Mouse (Mus musculus): Measurements from ENCODE around the gene Art2b. TPM values are rescaled to one million over a fixed set of nuclear protein-coding genes. Genes with fewer than 3 reads are reported as not detected.
"Not testable (repeated sequence)": the region's sequence is repeated elsewhere in the genome, so short reads cannot be mapped to it uniquely, and the experiment has no call there.

Gene Art2b
- total and polyA plus RNA-seq, 3 experiments: not detected

- Histone ChIP-seq H3K4me2 (ENCODE audit: insufficient read depth, low read depth, poor library complexity, severe bottlenecking) (no peak overlapping the region), H3K9me3 (replicated peaks; ENCODE audit: low read length) (no peaks in the 10 kb centered on the region), H3K9ac (ENCODE audit: insufficient read depth, low read depth) (no peak overlapping the region), H3K27ac (ENCODE audit: insufficient read depth, low read depth) (no peak overlapping the region), H3K36me3 (replicated peaks in 1 of 2; ENCODE audit: control insufficient read depth in 1 of 2, insufficient read depth in 1 of 2, low read length in 1 of 2) (no peaks in the 10 kb centered on the region), H3K4me3 (replicated peaks in 1 of 3; ENCODE audit: low read depth in 2 of 3, low read length in 2 of 3, poor library complexity in 1 of 3) (no peak overlapping the region), H3K79me2 (replicated peaks; ENCODE audit: control insufficient read depth, extremely low read depth, insufficient read depth, poor library complexity, severe bottlenecking) (no peaks in the 10 kb centered on the region), H3K4me1 (ENCODE audit: control insufficient read depth in 1 of 2, insufficient read depth in 2 of 2) (no peaks in the 10 kb centered on the region), H3K27me3 (replicated peaks) (peaks cover 34% of the 10 kb centered on the region)
- TF ChIP-seq CHD1 (IDR thresholded peaks at IDR 0.05; ENCODE audit: low read depth, low read length): no peak
- TF ChIP-seq GABPA (IDR thresholded peaks at IDR 0.05; ENCODE audit: insufficient replicate concordance, low read depth, low read length): no peak
- no peak for TF ChIP-seq USF1 (IDR thresholded peaks at IDR 0.05; ENCODE audit: low read depth, low read length)
- no peak for TF ChIP-seq ZKSCAN1 (IDR thresholded peaks at IDR 0.05; ENCODE audit: borderline replicate concordance, low read depth, low read length)
- no peak for TF ChIP-seq MXI1 (IDR thresholded peaks at IDR 0.05; ENCODE audit: low read depth, low read length)
- no peak for TF ChIP-seq SIN3A (IDR thresholded peaks at IDR 0.05; ENCODE audit: low read length)
- TF ChIP-seq HCFC1 (IDR thresholded peaks at IDR 0.05; ENCODE audit: low read depth, low read length): no peak
- TF ChIP-seq SMC3 (IDR thresholded peaks at IDR 0.05; ENCODE audit: low read depth, low read length): no peak
- TF ChIP-seq KAT2A (IDR thresholded peaks at IDR 0.05; ENCODE audit: insufficient replicate concordance, low read length): no peak
- no peak for TF ChIP-seq EP300 (IDR thresholded peaks at IDR 0.05; ENCODE audit: low read length)
- TF ChIP-seq CHD2 (IDR thresholded peaks at IDR 0.05; ENCODE audit: low read length): no peak
- TF ChIP-seq MYC (IDR thresholded peaks at IDR 0.05; ENCODE audit: low read depth, low read length): no peak
- TF ChIP-seq E2F4 (IDR thresholded peaks at IDR 0.05; ENCODE audit: insufficient replicate concordance, low read depth, low read length): no peak
- TF ChIP-seq CTCF (conservative IDR thresholded peaks at IDR 0.05 in 1 of 2, IDR thresholded peaks at IDR 0.05 in 1 of 2; ENCODE audit: low read depth in 2 of 2, low read length in 2 of 2): no peak
- no peak for TF ChIP-seq RCOR1 (conservative IDR thresholded peaks at IDR 0.05; ENCODE audit: low read depth, low read length)
- DNase-seq (ENCODE audit: extremely low read depth): no peak
- in situ Hi-C loops (cut with MboI; ENCODE audit: low pct_ligation_motif_present, low pct_unique_long_range_greater_than_20kb, low sequenced_read_pairs): no loop called here
- dilution Hi-C loops (cut with MboI; ENCODE audit: extremely low pct_ligation_motif_present, extremely low pct_unique_long_range_greater_than_20kb, low sequenced_read_pairs): no loop called here
These were observed 21.3 kb downstream of the Art2b start for GRCm38 (mm10) chr7:101564086-101564485.

- H3K79me2 ChIP-seq (replicated peaks; ENCODE audit: control insufficient read depth, extremely low read depth, insufficient read depth, poor library complexity, severe bottlenecking); dilution Hi-C loops (cut with MboI; ENCODE audit: extremely low pct_ligation_motif_present, extremely low pct_unique_long_range_greater_than_20kb, low sequenced_read_pairs); H3K4me1 ChIP-seq (ENCODE audit: control insufficient read depth in 1 of 2, insufficient read depth in 2 of 2); H3K9me3 ChIP-seq (replicated peaks; ENCODE audit: low read length); DNase-seq (ENCODE audit: extremely low read depth); in situ Hi-C loops (cut with MboI; ENCODE audit: low pct_ligation_motif_present, low pct_unique_long_range_greater_than_20kb, low sequenced_read_pairs); H3K27ac ChIP-seq (ENCODE audit: insufficient read depth, low read depth); H3K36me3 ChIP-seq (replicated peaks in 1 of 2; ENCODE audit: control insufficient read depth in 1 of 2, insufficient read depth in 1 of 2, low read length in 1 of 2); H3K4me3 ChIP-seq (replicated peaks in 1 of 3; ENCODE audit: low read depth in 2 of 3, low read length in 2 of 3, poor library complexity in 1 of 3); H3K9ac ChIP-seq (ENCODE audit: insufficient read depth, low read depth); H3K4me2 ChIP-seq (ENCODE audit: insufficient read depth, low read depth, poor library complexity, severe bottlenecking): not testable (repeated sequence)
- H3K27me3 ChIP-seq (replicated peaks): peaks cover 28% of the 10 kb centered on the region
These were observed 26.0 kb downstream of the Art2b start for GRCm38 (mm10) chr7:101559393-101559792.

- no peak overlapping the region for H3K4me3 ChIP-seq (replicated peaks in 1 of 3; ENCODE audit: low read depth in 2 of 3, low read length in 2 of 3, poor library complexity in 1 of 3)
- no peaks in the 10 kb centered on the region for H3K9me3 ChIP-seq (replicated peaks; ENCODE audit: low read length)
- peaks cover 27% of the 10 kb centered on the region for H3K27me3 ChIP-seq (replicated peaks)
- dilution Hi-C loops (cut with MboI; ENCODE audit: extremely low pct_ligation_motif_present, extremely low pct_unique_long_range_greater_than_20kb, low sequenced_read_pairs) (no loop called here), in situ Hi-C loops (cut with MboI; ENCODE audit: low pct_ligation_motif_present, low pct_unique_long_range_greater_than_20kb, low sequenced_read_pairs) (no loop called here)
- DNase-seq (ENCODE audit: extremely low read depth): no peak
- H3K4me2 ChIP-seq (ENCODE audit: insufficient read depth, low read depth, poor library complexity, severe bottlenecking): no peak overlapping the region
- no peaks in the 10 kb centered on the region for H3K4me1 ChIP-seq (ENCODE audit: control insufficient read depth in 1 of 2, insufficient read depth in 2 of 2)
- H3K36me3 ChIP-seq (replicated peaks in 1 of 2; ENCODE audit: control insufficient read depth in 1 of 2, insufficient read depth in 1 of 2, low read length in 1 of 2): no peaks in the 10 kb centered on the region
- no peaks in the 10 kb centered on the region for H3K79me2 ChIP-seq (replicated peaks; ENCODE audit: control insufficient read depth, extremely low read depth, insufficient read depth, poor library complexity, severe bottlenecking)
- no peak overlapping the region for H3K27ac ChIP-seq (ENCODE audit: insufficient read depth, low read depth)
- no peak overlapping the region for H3K9ac ChIP-seq (ENCODE audit: insufficient read depth, low read depth)
- no peak for TF ChIP-seq USF1 (IDR thresholded peaks at IDR 0.05; ENCODE audit: low read depth, low read length)
- TF ChIP-seq MAFK (IDR thresholded peaks at IDR 0.05; ENCODE audit: insufficient replicate concordance, low read length): no peak
- TF ChIP-seq BHLHE40 (IDR thresholded peaks at IDR 0.05; ENCODE audit: low read depth, low read length): no peak
- no peak for TF ChIP-seq SMC3 (IDR thresholded peaks at IDR 0.05; ENCODE audit: low read depth, low read length)
- TF ChIP-seq RCOR1 (conservative IDR thresholded peaks at IDR 0.05; ENCODE audit: low read depth, low read length): no peak
- TF ChIP-seq KAT2A (IDR thresholded peaks at IDR 0.05; ENCODE audit: insufficient replicate concordance, low read length): no peak
- TF ChIP-seq ETS1 (conservative IDR thresholded peaks at IDR 0.05; ENCODE audit: low read depth, low read length): no peak
- no peak for TF ChIP-seq ELF1 (IDR thresholded peaks at IDR 0.05; ENCODE audit: low read depth, low read length)
- TF ChIP-seq ZKSCAN1 (IDR thresholded peaks at IDR 0.05; ENCODE audit: borderline replicate concordance, low read depth, low read length): no peak
- TF ChIP-seq JUND (conservative IDR thresholded peaks at IDR 0.05; ENCODE audit: low read depth, low read length): no peak
- TF ChIP-seq IRF4 (IDR thresholded peaks at IDR 0.05; ENCODE audit: low read depth, low read length): no peak
- TF ChIP-seq MYC (IDR thresholded peaks at IDR 0.05; ENCODE audit: low read depth, low read length): no peak
- no peak for TF ChIP-seq MXI1 (IDR thresholded peaks at IDR 0.05; ENCODE audit: low read depth, low read length)
- no peak for TF ChIP-seq ZC3H11A (IDR thresholded peaks at IDR 0.05; ENCODE audit: low read depth, low read length)
- TF ChIP-seq ZMIZ1 (IDR thresholded peaks at IDR 0.05; ENCODE audit: low read depth, low read length): no peak
- no peak for TF ChIP-seq MAZ (IDR thresholded peaks at IDR 0.05; ENCODE audit: low read depth, low read length)
- no peak for TF ChIP-seq UBTF (IDR thresholded peaks at IDR 0.05; ENCODE audit: low read depth, low read length)
- no peak for TF ChIP-seq CTCF (conservative IDR thresholded peaks at IDR 0.05 in 1 of 2, IDR thresholded peaks at IDR 0.05 in 1 of 2; ENCODE audit: low read depth in 2 of 2, low read length in 2 of 2)
These were observed 28.0 kb downstream of the Art2b start for GRCm38 (mm10) chr7:101557391-101557790.
